Mouse (Mus musculus): Measurements from ENCODE around the gene Dyrk3. TPM values are rescaled to one million over a fixed set of nuclear protein-coding genes. Genes with fewer than 3 reads are reported as not detected.
"Not testable (repeated sequence)": the region's sequence is repeated elsewhere in the genome, so short reads cannot be mapped to it uniquely, and the experiment has no call there.

Dyrk3 gene
- total RNA-seq, 4 experiments from 2014 or later = not detected

DNA sequence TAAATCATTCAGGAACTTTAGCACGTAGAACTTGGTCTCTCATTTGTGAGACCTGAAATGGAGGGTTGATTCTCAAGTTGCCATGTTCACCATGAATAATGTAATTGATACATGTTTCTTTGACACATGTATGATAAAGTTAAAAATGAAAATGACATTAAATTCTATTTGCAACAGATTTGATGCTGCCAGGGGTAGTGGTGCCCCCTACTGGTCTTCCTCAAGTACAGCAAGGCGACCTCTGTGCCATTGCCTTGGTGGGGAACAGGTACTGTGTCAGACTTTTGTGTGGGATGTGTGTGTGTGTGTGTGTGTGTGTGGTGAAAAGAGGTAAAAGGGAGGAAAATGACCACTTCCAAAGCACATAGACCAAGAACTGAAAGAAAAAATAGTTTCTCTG lies 17.3 kb upstream of the Dyrk3 start:
- DNase-seq (ENCODE audit: low spot score in 2 of 2) = no peak

DNA sequence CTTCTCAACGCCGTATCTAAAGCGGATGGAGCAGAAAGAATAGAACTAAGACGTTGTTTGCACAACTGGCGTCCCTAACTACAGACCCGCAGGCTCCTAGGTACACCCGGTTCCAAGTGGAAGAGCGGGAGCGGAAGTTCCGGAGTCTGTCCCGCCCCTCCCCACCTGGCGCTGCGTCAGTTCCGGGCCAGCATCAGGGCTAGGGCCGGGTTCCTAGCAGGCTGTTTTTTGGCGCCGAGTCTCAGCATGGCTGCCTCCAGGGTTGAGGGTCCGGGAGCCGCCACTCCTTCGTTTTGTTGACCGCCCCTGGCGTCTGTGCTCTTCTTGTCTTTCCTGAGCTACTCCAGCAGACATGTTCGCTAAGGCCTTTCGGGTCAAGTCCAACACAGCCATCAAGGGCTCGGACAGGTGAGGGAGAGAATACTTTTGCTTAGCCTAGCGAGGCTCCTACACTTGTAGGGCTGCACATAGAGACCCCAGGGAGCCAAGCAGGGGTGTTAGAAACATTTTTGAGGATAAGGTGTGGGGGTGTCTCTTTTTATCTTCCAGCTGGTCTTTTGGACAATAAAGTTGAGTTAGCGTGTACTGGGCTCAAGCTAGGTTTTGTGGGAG lies 15.0 kb upstream of the Dyrk3 start, which contains the start of gene Eif2d:
Eif2d (plus strand) TSS at position 164 of the 612 bp plus-strand sequence.
- peak; percentile 74 to 75 for DNase-seq (ENCODE audit: low spot score in 2 of 2)

DNA sequence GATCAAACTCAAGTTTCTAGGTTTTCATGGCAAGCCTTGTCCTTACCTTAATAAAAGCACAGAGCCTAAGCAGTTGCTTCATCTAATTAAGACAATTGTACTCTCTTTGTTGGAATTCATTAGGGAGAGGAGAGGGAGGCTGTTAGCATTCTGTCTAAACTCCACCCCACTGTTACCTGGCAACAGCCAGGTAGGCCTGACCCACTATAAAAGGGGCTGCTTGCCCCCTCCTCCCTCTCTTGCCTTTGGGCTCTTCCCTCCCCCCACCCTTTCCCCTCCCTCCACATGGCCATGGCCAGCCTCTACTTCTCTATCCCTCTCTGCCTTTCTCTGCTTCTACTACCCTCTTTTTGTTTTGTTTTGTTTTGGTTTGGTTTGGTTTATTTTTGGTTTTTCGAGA lies 11.4 kb upstream of the Dyrk3 start:
- no peak for DNase-seq (ENCODE audit: low spot score in 2 of 2)

DNA sequence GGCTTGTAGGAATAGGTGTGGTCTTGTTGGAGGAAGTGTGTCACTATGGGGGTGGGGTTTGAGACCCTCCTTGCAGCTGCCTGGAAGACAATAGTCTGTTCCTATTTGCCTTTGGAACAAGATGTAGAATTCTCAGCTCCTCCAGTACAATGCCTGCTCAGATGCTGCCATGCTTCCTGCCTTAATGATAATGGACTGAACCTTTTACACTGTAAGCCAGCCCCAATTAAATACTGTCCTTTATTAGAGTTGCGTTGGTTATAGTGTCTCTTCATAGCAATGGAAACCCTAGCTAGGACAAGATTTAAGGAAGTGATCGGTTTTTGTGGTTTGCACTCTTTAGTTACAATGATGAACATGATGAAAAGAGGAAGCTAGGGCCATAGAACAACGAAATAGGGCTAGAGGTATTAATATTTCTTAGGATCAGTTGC lies 8.1 kb upstream of the Dyrk3 start:
- DNase-seq (ENCODE audit: low spot score in 2 of 2) = no peak

DNA sequence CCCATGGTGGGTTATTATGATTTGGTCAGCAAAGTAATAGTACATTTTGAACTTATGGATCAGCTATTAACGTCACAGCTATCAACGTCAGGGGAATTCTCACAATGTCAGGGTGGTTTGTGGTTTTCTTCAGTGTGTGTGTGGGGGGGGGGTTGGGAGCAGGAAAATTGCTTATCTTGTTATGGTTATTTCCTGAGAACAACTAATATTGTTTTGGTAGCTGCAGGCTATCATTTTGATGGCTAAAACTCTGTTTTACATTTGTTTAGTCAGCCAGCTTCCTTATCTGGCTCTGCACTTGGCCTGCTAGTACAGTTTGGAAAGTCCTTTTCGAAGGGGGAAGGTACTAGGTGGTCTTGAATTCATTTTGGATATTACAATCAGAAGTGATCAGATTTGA lies 7.1 kb upstream of the Dyrk3 start:
- DNase-seq (ENCODE audit: low spot score in 2 of 2) = not testable (repeated sequence)

DNA sequence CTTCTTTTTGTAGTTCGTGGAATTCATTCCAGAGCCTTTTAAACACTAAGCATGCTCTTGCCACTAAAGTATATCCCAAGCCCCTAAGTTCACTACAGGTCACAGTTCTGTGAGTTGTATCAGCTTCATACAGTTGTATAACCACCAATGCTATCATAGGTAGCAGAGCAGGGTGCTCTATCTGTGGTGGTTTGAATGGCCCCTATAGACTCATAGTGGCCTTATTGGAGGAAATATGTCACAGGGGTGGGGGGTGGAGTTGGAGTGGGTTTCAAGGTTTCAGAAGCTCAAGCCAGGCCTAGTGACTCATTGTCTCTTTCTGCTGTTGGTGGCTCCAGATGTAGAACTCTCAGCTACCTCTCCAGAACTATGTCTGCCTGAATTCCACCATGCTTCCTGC lies 4.3 kb upstream of the Dyrk3 start:
- DNase-seq (ENCODE audit: low spot score in 2 of 2) = no peak

DNA sequence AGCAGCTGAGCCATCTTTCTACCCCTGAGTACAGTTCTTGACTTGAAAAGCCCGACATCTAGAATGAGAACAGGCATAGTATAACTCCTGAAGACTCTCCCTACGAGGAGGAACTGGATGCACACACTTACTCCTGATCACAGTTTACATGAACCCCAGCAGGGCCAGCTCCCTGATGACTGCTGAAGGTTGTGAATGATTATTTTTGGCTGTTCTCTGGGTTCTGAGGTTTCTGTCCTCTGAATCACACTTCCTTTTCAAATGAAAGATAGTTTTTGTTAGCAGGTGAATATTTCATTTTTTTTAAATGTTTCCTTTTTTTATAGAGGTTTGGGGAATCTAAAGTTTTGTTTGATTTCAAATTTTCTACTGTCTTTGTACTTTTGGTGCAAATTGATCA lies 3.3 kb upstream of the Dyrk3 start:
- no peak for DNase-seq (ENCODE audit: low spot score in 2 of 2)

DNA sequence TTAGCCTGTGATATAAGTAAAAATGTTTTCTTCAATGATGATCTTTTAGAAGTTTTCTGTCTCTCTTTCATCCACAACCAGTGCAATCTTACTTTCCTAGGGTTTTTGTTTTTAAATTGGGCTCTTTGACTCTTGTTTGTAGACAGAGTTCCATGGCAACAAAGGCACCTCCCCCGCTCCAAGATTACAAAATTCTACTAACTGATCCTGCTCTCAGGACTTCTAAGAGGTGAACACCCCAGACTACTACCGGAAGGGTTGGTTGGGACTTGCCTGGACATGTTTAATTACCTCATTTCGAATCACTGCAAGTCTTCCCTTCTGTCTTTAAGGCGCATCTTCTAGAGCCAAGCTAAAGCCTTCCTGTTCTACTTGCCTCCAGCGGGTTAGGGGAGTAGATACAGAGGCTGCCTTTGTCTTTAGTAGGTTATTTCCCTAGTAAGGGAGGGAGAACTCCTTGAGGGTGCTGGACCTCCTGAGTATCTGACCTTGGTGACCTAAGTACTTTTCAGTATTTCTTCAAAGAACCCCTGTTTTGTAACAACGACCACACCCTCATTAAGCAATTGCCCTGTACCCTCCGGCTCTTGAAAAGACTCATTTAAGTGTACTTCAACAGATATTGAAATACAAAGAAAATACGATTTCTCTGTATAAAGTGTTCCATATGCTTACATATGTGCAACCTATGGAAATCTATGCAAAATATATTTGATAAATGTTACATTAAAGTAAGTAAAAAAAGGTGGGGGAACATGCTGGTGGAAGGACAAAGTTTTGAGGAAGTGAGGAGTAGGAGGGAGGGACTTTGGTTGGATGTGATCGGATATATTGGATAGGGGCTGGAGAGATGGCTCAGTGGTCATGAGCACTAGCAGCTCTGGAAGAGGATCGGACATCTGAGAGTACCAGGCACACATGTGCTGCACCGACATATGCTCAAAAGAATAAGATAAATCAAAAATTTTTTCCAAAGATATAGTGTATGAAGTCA lies 1.3 kb upstream of the Dyrk3 start:
- DNase-seq (ENCODE audit: low spot score in 2 of 2) = no peak

DNA sequence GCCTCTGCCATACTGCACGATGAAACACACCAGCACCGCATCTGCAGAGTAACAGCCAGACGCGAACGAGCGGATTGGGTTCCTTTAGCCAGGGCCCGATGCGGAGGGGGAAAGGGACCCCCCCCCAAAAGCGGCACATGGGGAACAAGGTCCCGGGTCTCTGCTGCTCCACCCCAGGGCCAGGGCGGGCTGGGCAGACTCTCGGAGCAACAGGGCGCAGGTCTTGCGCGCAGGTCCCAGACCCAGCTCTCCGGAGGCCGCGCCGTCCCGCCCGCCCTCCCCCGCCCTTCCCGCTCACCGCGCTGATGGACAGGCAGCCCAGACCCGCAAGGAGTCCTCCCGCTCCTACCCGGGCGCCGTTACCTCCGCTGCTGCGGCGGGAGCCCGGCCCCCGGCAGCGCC lies 422 bp downstream of the Dyrk3 start:
- no peak for DNase-seq (ENCODE audit: low spot score in 2 of 2)

DNA sequence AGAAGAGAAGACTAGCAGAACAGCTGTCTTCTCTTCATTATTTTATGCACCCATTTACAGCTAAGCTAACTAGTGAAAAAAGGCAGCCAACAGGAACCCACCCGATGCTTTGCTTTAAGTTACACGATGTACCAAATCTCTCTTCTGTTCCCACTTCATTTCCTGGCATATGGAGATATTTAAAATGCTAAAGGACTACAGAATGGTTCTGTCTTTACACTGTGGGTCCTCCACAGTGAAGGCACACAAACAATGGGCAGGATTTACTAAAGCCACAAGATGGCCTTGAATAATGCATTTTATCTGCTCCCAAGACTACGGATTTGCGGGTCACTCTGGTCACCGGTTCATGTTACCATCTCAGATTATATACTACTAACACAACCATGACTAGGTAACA lies 1.0 kb downstream of the Dyrk3 start:
- no peak for DNase-seq (ENCODE audit: low spot score in 2 of 2)

DNA sequence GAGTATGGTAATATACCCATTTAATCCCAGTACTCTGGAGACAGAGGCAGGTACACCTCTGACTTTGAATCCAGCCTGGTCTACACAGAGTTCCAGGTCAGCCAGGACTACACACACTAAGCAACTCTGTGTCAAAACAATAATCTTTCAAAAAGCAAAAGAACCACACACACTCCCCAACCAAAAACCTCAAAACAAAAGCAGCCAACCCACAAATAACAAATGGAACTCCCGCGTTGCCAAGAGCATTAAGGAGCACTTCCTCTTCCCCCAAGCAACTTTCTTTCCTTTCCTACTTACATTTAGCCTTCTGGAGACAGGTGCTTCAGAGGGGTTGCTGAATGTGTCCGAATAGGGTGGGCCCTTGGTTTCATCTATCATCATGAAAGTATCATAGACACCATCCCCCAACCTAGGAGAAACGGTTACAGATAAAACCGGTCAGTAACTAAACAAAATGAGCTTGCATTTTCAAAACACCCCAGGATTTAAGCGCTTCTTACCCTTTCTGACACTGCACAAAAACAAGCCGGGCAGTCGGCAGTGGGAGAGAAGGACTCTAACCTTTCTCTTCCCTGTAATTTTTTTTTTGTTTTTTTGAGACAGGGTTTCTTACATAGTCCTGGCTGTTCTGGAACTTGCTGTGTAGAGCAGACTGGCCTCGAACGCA lies 2.0 kb downstream of the Dyrk3 start:
- no peak for DNase-seq (ENCODE audit: low spot score in 2 of 2)

DNA sequence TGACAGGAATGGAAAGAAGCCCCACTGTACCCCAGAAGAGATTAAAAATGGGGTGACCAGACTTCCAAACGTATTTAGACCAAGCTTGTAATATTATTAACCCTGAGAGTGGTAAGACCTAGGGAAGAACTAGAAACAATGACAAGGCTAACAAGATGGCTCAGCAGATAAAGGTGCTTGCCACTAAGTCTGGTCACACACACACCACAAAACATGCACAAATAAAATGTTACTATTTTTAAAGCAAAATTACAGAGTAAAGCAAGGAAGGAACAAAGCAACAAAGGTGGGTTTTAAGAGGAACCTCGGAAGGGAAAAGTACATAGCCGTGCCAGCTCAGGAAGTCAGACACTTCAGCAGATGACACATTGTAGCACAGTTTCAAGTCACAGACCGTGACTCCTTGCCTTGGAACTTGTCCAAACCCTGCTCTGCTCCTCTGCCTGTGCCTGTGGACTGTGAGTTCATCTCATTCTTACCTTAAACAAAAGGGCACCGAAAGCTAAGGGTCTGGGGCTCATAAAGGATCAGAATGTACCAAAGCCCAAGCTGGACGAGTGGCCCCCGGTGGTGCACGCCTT lies 3.1 kb downstream of the Dyrk3 start:
- no peak for DNase-seq (ENCODE audit: low spot score in 2 of 2)

DNA sequence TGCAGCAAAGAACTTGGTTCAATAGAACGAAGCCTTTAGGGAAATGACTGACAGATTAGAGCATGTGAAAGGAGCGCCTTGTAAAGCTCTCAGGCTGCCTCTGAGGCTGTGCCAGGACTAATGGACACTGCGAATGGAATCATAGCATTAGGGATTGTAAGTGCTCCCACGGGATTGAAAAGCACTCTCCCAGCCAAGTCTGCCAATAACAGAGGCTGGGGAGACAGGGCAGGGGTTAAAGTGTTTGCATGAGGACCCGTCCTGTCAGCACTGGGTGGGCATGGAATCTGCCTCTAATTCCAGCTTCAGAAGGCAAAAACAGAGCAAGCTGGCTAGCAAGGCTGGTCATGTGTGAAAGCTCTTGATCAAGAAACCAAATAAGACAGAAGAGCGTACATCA lies 3.9 kb downstream of the Dyrk3 start:
- no peak for DNase-seq (ENCODE audit: low spot score in 2 of 2)

DNA sequence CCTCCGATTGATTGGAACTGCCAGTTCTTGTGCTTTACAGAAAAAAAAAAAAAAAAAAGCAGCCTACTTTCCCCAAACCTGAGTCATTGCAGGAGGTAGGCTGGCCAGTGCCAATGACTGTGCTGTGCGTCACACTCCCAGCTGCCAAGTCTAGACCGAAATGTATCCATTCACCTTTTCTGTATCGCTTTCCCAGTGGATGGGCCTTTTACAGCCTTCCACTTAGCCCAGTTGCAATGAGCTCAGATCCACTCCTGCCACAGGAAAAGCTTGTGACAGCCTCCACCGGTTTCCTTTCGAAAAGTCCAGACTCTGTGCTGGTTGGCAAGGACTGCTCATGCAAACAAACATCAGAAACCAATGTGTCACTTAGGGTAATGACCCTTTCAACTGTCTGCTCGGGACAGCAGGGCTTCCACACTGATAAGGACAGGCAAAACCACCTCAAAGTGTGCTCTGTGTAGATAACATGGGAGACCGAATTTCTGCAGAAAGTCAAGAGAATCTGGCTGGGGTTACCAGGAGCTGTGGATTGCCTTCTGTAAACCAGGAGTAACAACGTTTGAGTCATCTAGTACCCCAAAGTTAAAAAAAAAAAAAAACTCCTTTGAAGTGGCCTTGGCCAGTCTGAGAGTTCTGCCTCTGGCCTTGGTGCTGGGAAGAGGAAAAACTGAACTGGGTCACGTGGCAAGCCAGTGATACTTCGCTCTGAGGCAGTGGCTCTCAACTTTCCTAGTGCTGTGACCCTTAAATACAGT lies 12.0 kb downstream of the Dyrk3 start:
- no peak for DNase-seq (ENCODE audit: low spot score in 2 of 2)

DNA sequence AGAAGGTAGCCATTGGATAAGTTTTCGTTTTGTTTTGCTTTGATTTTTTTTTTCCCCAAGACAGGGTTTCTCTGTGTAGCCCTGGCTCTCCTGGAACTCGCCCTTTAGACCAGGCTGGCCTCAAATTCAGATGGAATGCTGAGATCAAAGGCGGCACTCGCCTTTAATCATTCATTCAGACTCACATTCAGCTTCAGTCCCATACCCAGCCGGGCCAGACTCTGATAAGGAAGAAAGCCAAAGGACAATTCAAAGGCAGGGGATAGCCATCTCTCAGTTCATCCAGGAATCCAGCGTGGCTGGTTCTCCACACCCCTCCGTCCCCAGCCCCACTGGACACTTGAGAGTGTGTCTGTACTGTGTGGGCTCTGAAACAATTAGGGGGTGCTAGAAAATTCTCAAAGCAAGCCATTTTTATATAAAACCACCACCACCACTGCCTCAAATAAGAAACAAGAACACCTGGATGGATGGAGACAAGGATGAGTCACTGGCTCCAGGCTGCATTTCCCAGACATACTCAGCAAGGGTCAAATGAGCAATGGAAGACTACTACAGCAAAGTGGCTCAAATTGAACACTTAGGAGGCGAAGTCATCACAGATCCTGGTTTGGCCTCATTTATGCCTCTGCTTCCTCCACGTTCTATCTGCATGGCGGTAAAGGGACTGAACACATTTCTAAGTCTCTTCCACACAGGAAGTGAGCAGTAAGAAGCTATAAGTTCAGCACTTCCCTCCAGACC lies 14.4 kb downstream of the Dyrk3 start:
- DNase-seq (ENCODE audit: low spot score in 2 of 2) = no peak

DNA sequence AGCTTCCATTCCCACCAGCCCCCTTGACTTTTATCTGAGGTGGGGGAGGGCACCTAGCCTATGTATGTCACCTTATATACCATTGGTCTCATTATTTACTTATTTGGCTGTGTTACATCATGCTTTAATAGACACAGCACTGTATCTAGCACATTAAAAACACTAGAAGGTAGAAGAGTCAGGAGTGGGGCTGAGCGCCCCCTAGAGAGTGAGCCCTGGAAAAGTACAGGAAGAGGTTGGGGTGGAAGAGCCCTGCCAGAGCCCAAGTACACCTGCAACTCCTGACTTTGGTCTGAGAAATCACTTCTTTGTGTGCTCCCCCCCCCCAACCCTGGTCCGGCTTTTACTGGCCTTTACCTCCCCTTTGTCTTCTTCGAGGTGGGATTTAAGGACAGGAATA lies 16.2 kb downstream of the Dyrk3 start:
- no peak for DNase-seq (ENCODE audit: low spot score in 2 of 2)

DNA sequence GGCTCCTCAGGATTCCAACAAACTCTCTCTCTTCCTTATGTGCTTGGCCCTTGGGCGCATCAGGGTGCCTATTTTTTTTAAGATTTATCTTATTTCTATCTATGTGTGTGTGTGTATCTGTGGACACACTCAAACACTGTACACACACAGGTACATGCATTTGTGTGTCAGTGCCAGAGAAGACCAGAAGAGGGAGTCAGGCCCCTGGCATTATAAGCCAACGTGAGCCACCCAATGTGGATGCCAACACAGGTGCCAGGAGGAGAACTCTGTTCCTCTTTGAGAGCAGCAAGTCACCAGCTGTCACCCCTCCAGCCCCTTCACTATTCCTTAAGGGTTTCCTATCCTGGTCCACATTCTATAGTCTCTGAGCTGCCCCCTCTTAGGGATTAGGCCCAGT lies 19.1 kb downstream of the Dyrk3 start:
- DNase-seq (ENCODE audit: low spot score in 2 of 2) = no peak

DNA sequence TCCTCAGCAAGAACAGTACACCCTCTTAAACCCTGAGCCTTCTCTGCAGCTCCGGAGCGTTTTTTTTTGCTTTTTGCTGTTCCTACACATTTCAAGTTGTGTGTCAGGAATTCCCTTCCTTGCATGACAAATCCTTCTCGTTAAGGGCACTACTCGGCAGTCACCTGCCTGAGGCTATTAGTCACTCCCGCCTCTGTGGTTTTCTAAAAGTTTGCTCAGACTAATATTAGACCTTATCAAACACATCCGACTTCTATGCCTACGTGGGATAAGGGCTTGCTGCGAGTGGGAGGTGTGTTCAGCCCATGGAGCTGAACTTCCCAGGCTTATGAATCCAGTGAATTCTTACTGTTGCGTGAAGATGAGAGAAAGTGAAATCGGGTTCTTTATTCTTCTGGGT lies 19.6 kb downstream of the Dyrk3 start:
- DNase-seq (ENCODE audit: low spot score in 2 of 2) = no peak

DNA sequence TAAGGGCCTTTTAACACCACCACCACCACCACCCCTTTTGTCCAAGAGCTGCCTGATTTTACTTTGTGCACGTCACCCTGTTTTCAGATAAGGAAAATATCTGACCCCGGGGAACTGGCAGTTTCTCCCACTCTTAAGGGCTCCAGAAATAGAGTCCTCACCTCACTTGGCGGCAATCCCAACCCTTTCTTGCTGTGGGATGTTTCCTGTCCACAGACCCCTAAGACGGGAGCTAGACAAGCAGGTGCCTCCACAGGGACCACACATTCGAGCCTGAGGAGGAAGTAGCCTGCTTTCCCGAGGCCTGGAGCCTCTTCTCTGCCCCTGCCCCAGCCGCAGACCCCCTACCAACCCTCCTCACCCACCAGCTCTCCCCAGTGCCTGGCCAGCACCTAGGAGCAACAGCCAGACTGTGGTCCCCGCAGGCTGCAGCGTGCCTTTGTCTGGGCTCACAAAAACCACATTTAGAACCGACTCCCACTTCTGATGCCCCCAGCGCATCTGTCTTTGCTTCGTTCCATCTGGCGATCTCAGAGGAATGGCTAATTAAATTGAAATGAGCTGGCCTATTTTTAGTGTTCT lies 21.6 kb downstream of the Dyrk3 start:
- DNase-seq (ENCODE audit: low spot score in 2 of 2) = no peak

DNA sequence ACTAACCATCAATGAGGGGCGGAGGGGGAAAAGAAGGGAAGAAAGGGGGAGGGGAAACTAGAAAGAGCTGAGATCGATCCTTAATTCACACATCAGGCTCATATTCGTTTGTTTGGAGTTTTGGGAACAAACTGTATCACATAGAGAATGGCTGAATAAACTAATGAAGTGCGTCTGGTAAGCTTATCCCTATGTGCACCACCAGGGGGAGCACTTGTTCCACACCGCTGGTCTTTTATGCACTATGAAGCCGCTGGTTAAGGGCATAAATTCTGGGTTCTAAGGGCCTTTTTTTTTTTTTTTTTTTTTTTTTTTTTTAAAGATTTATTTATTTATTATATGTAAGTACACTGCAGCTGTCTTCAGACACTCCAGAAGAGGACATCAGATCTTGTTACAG lies 22.2 kb downstream of the Dyrk3 start:
- DNase-seq (ENCODE audit: low spot score in 2 of 2) = no peak

Data from gastrocnemius, adult 8-10 months (tissue).